Mouse (Mus musculus) gastrocnemius, postnatal 10 days (tissue): ENCODE results near the gene Cabp1. TPM values are rescaled to one million over a fixed set of nuclear protein-coding genes. Genes with fewer than 3 reads are reported as not detected.

Experiments
- DNase-seq: peaks from one replicate; pipeline ENCODE4 v3.0.0; 2021; ENCODE audit warnings: mixed read lengths
- long read RNA-seq, 2 experiments: library from polyadenylated mRNA; stranded (forward); transcript quantifications; one replicate each; pipeline ENCODE4 v2.0.0; 2021
- total RNA-seq, 2 experiments: library from RNA; stranded (reverse); gene quantifications; 2 replicates each; pipeline ENCODE4 v1.2.3; 2021

Cabp1 gene
- total RNA-seq, result 1 to 10 TPM; 2.1 to 4.5 TPM
- long read RNA-seq, experiment 1, partial matches to known transcripts, result 1 of 2 reads
- long read RNA-seq, experiment 1, other reads (novel, unspliced or antisense), result 0 of 2 reads
- long read RNA-seq, experiment 2, partial matches to known transcripts, result 0 of 1 reads
- long read RNA-seq, experiment 2, other reads (novel, unspliced or antisense), result 0 of 1 reads

GRCm38 (mm10) chr5:115193669-115194625, at the start of gene Cabp1:
Gene Cabp1, minus strand, starts transcription at chr5:115194381.
- DNase-seq, result peak; percentile 50

GRCm38 (mm10) chr5:115240191-115240590, 46.0 kb upstream of the Cabp1 start:
- DNase-seq, result no peak

- DNase-seq, result no peak
These were observed 44.6 kb upstream of the Cabp1 start for GRCm38 (mm10) chr5:115238729-115239195.

- peak; percentile 92 for DNase-seq
These were observed 43.9 kb upstream of the Cabp1 start for GRCm38 (mm10) chr5:115237803-115238728.

- DNase-seq, result peak; percentile 96
These were observed 41.6 kb upstream of the Cabp1 start, which contains the start of gene Pop5 for GRCm38 (mm10) chr5:115235786-115236263. Gene Pop5, plus strand, starts transcription at chr5:115235836.

- peak; percentile 51 for DNase-seq
These were observed 41.2 kb upstream of the Cabp1 start for GRCm38 (mm10) chr5:115235323-115235771.

GRCm38 (mm10) chr5:115234519-115234918, 40.3 kb upstream of the Cabp1 start:
- no peak for DNase-seq

- no peak for DNase-seq
These were observed 39.0 kb upstream of the Cabp1 start for GRCm38 (mm10) chr5:115233031-115233780.

- no peak for DNase-seq
These were observed 38.3 kb upstream of the Cabp1 start for GRCm38 (mm10) chr5:115232516-115232915.

- no peak for DNase-seq
These were observed 37.5 kb upstream of the Cabp1 start for GRCm38 (mm10) chr5:115231552-115232120.

GRCm38 (mm10) chr5:115230830-115231551, 36.8 kb upstream of the Cabp1 start:
- no peak for DNase-seq

- no peak for DNase-seq
These were observed 28.3 kb upstream of the Cabp1 start for GRCm38 (mm10) chr5:115222485-115222884.

- no peak for DNase-seq
These were observed 26.9 kb upstream of the Cabp1 start for GRCm38 (mm10) chr5:115220931-115221640.

GRCm38 (mm10) chr5:115217998-115218397, 23.8 kb upstream of the Cabp1 start:
- DNase-seq, result no peak

- DNase-seq, result no peak
These were observed 21.3 kb upstream of the Cabp1 start for GRCm38 (mm10) chr5:115215273-115216185.

- DNase-seq, result peak; percentile 31
These were observed 20.7 kb upstream of the Cabp1 start for GRCm38 (mm10) chr5:115214864-115215263.

- no peak for DNase-seq
These were observed 18.7 kb upstream of the Cabp1 start for GRCm38 (mm10) chr5:115212861-115213260.

GRCm38 (mm10) chr5:115212451-115212850, 18.3 kb upstream of the Cabp1 start:
- DNase-seq, result no peak
